Mouse (Mus musculus): ENCODE measurements around the gene Olfr324.

- TF ChIP-seq CTCF (IDR thresholded peaks at IDR 0.05) (no peak), POLR2A (IDR thresholded peaks at IDR 0.05; ENCODE audit: insufficient read depth, low read depth, low read length) (no peak), EP300 (IDR thresholded peaks at IDR 0.05; ENCODE audit: insufficient read depth, low read depth, low read length) (no peak)
Observed at GRCm38 (mm10) chr11:58597837-58598236, 2.9 kb downstream of the Olfr324 start.
